Mouse (Mus musculus): ENCODE results near the gene Gp1ba. TPM values are rescaled to one million over a fixed set of nuclear protein-coding genes. Genes with fewer than 3 reads are reported as not detected.

Gene Gp1ba
- polyA plus RNA-seq (2015; fragmentation: Nextera tagmentation; extraction: Ambion mirVana) = 0.24 and 0.38 TPM in 2 replicates

GRCm38 (mm10) chr11:70638714-70639278 is at the start of gene Gp1ba:
Gene Gp1ba (plus strand): TSS chr11:70639122.
- Histone ChIP-seq H3K27me3 (no peaks in the 10 kb centered on the region), H3K9me3 (no peaks in the 10 kb centered on the region), H3K4me3 (no peak within 1 kb of the TSS), H3K9ac (no peak within 1 kb of the TSS), H3K27ac (replicated peaks) (no peak within 1 kb of the TSS), H3K36me3 (peaks cover 9% of the 10 kb centered on the region), H3K4me2 (no peak within 1 kb of the TSS), H3K4me1 (replicated peaks) (no peaks in the 10 kb centered on the region)
- ATAC-seq (ENCODE audit: low FRiP score, low read depth) = no peak
- WGBS = 59% methylated on average over 5 of the region's 5 CpGs

- ATAC-seq (ENCODE audit: low FRiP score, low read depth) = no peak
- H3K4me3 ChIP-seq = no peak overlapping the region
- no peak overlapping the region for H3K4me2 ChIP-seq
- H3K4me1 ChIP-seq (replicated peaks) = no peaks in the 10 kb centered on the region; the same call in 1 of the 2 replicates
- H3K36me3 ChIP-seq = no peaks in the 10 kb centered on the region
- H3K9me3 ChIP-seq = no peaks in the 10 kb centered on the region
- no peaks in the 10 kb centered on the region for H3K27me3 ChIP-seq
- no peak overlapping the region for H3K27ac ChIP-seq (replicated peaks)
- 75% methylated on average over 1 of the region's 1 CpGs for WGBS
- no peak overlapping the region for H3K9ac ChIP-seq
These were observed 47.2 kb upstream of the Gp1ba start for GRCm38 (mm10) chr11:70591733-70592132.

GRCm38 (mm10) chr11:70594253-70594989 is 44.5 kb upstream of the Gp1ba start:
- H3K27me3 ChIP-seq = no peaks in the 10 kb centered on the region
- no peak for ATAC-seq (ENCODE audit: low FRiP score, low read depth)
- H3K4me1 ChIP-seq (replicated peaks) = no peaks in the 10 kb centered on the region; the same call in 1 of the 2 replicates
- WGBS = 84% methylated on average over 15 of the region's 15 CpGs
- H3K4me2 ChIP-seq = no peak overlapping the region
- no peak overlapping the region for H3K9ac ChIP-seq
- no peaks in the 10 kb centered on the region for H3K9me3 ChIP-seq
- peaks cover 10% of the 10 kb centered on the region; the same call in 1 of the 2 replicates for H3K36me3 ChIP-seq
- H3K4me3 ChIP-seq = no peak overlapping the region
- H3K27ac ChIP-seq (replicated peaks) = no peak overlapping the region

- peak overlapping the region; percentile 5; the same call in 1 of the 2 replicates for H3K27ac ChIP-seq (replicated peaks)
- peaks cover 15% of the 10 kb centered on the region for H3K36me3 ChIP-seq
These were observed 43.3 kb upstream of the Gp1ba start for GRCm38 (mm10) chr11:70595638-70596037.

GRCm38 (mm10) chr11:70596094-70596493 is 42.8 kb upstream of the Gp1ba start:
- Histone ChIP-seq H3K4me2 (no peak overlapping the region), H3K27ac (replicated peaks) (peak overlapping the region; percentile 5), H3K9ac (no peak overlapping the region), H3K27me3 (no peaks in the 10 kb centered on the region), H3K9me3 (no peaks in the 10 kb centered on the region), H3K4me1 (replicated peaks) (no peaks in the 10 kb centered on the region; the same call in 1 of the 2 replicates), H3K36me3 (peaks cover 15% of the 10 kb centered on the region), H3K4me3 (no peak overlapping the region)
- ATAC-seq (ENCODE audit: low FRiP score, low read depth) = no peak
- 39% methylated on average over 4 of the region's 4 CpGs for WGBS

More at GRCm38 (mm10) chr11:70595638-70596037, 43.3 kb upstream of the Gp1ba start:
- H3K9ac ChIP-seq = no peak overlapping the region
- no peak for ATAC-seq (ENCODE audit: low FRiP score, low read depth)
- H3K9me3 ChIP-seq = no peaks in the 10 kb centered on the region
- no peak overlapping the region for H3K4me2 ChIP-seq
- no peaks in the 10 kb centered on the region for H3K27me3 ChIP-seq
- WGBS = 80% methylated on average over 2 of the region's 2 CpGs
- no peak overlapping the region for H3K4me3 ChIP-seq
- no peaks in the 10 kb centered on the region; the same call in 1 of the 2 replicates for H3K4me1 ChIP-seq (replicated peaks)

GRCm38 (mm10) chr11:70597301-70597700 is 41.6 kb upstream of the Gp1ba start:
- H3K9ac ChIP-seq = no peak overlapping the region
- no peak for ATAC-seq (ENCODE audit: low FRiP score, low read depth)
- H3K4me2 ChIP-seq = no peak overlapping the region
- H3K9me3 ChIP-seq = no peaks in the 10 kb centered on the region
- no peak overlapping the region for H3K27ac ChIP-seq (replicated peaks)
- H3K27me3 ChIP-seq = no peaks in the 10 kb centered on the region
- H3K4me3 ChIP-seq = no peak overlapping the region
- 85% methylated on average over 6 of the region's 6 CpGs for WGBS
- no peaks in the 10 kb centered on the region; the same call in 1 of the 2 replicates for H3K4me1 ChIP-seq (replicated peaks)
- H3K36me3 ChIP-seq = peaks cover 21% of the 10 kb centered on the region

GRCm38 (mm10) chr11:70598451-70598953 is 40.4 kb upstream of the Gp1ba start:
- no peak overlapping the region for H3K27ac ChIP-seq (replicated peaks)
- H3K9me3 ChIP-seq = no peaks in the 10 kb centered on the region
- H3K9ac ChIP-seq = no peak overlapping the region
- WGBS = 93% methylated on average over 9 of the region's 9 CpGs
- no peak for ATAC-seq (ENCODE audit: low FRiP score, low read depth)
- H3K36me3 ChIP-seq = peaks cover 21% of the 10 kb centered on the region
- no peak overlapping the region for H3K4me3 ChIP-seq
- H3K27me3 ChIP-seq = no peaks in the 10 kb centered on the region
- no peak overlapping the region for H3K4me2 ChIP-seq
- H3K4me1 ChIP-seq (replicated peaks) = no peaks in the 10 kb centered on the region; the same call in 1 of the 2 replicates

- Histone ChIP-seq H3K36me3 (peaks cover 67% of the 10 kb centered on the region), H3K4me3 (no peak overlapping the region), H3K9me3 (no peaks in the 10 kb centered on the region), H3K4me2 (no peak overlapping the region), H3K9ac (no peak overlapping the region), H3K27ac (replicated peaks) (no peak overlapping the region), H3K27me3 (no peaks in the 10 kb centered on the region), H3K4me1 (replicated peaks) (no peaks in the 10 kb centered on the region)
- 55% methylated on average over 14 of the region's 14 CpGs for WGBS
- ATAC-seq (ENCODE audit: low FRiP score, low read depth) = no peak
These were observed 33.8 kb upstream of the Gp1ba start for GRCm38 (mm10) chr11:70605024-70605566.

- Histone ChIP-seq H3K9ac (no peak overlapping the region), H3K36me3 (peaks cover 75% of the 10 kb centered on the region), H3K4me3 (no peak overlapping the region), H3K4me1 (replicated peaks) (no peaks in the 10 kb centered on the region), H3K4me2 (no peak overlapping the region), H3K27me3 (no peaks in the 10 kb centered on the region), H3K9me3 (no peaks in the 10 kb centered on the region), H3K27ac (replicated peaks) (no peak overlapping the region)
- 81% methylated on average over 12 of the region's 12 CpGs for WGBS
- no peak for ATAC-seq (ENCODE audit: low FRiP score, low read depth)
These were observed 32.2 kb upstream of the Gp1ba start for GRCm38 (mm10) chr11:70606717-70607116.

- H3K36me3 ChIP-seq = peaks cover 76% of the 10 kb centered on the region
- WGBS = 94% methylated on average over 9 of the region's 9 CpGs
These were observed 31.3 kb upstream of the Gp1ba start for GRCm38 (mm10) chr11:70607611-70608010.

GRCm38 (mm10) chr11:70608381-70609066 is 30.4 kb upstream of the Gp1ba start:
- Histone ChIP-seq H3K9me3 (no peaks in the 10 kb centered on the region), H3K27ac (replicated peaks) (no peak overlapping the region), H3K4me3 (no peak overlapping the region), H3K27me3 (no peaks in the 10 kb centered on the region), H3K36me3 (peaks cover 85% of the 10 kb centered on the region), H3K9ac (no peak overlapping the region), H3K4me1 (replicated peaks) (no peaks in the 10 kb centered on the region), H3K4me2 (no peak overlapping the region)
- WGBS = 87% methylated on average over 26 of the region's 26 CpGs
- no peak for ATAC-seq (ENCODE audit: low FRiP score, low read depth)

More at GRCm38 (mm10) chr11:70607611-70608010, 31.3 kb upstream of the Gp1ba start:
- Histone ChIP-seq H3K27me3 (no peaks in the 10 kb centered on the region), H3K9me3 (no peaks in the 10 kb centered on the region), H3K4me3 (no peak overlapping the region), H3K4me1 (replicated peaks) (no peaks in the 10 kb centered on the region), H3K4me2 (no peak overlapping the region), H3K27ac (replicated peaks) (no peak overlapping the region), H3K9ac (no peak overlapping the region)
- no peak for ATAC-seq (ENCODE audit: low FRiP score, low read depth)
